Mouse (Mus musculus) kidney, postnatal 14 days (tissue): Measurements from ENCODE around the gene Map2k4.

ENCODE experiments used
- DNase-seq: peaks from one replicate; pipeline ENCODE4 v3.0.0; 2022; ENCODE audit warnings: mixed read lengths

The Map2k4 gene

DNA sequence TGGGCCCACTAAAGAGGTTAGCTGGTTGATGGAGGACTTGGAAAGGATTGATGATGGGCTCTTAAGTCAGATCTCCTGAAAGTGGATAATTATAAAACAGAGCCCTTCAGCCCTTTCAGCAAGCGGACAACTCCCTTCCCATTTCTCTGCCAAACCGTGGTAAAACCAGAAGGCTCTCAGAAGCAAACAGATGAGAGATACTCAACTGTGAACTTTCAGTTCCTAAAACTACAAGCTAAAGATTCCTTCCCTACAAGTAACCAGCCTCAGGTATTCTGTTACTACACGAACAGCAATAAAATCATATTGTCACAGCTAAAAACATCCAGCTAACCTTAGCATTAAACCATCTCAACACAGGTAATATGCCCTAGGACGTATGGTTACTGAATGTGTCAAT is 83.2 kb downstream of the Map2k4 start:
- DNase-seq = no peak

GRCm38 (mm10) chr11:65678824-65679402 is 109.2 kb downstream of the Map2k4 start:
- DNase-seq = peak; percentile 43

DNA sequence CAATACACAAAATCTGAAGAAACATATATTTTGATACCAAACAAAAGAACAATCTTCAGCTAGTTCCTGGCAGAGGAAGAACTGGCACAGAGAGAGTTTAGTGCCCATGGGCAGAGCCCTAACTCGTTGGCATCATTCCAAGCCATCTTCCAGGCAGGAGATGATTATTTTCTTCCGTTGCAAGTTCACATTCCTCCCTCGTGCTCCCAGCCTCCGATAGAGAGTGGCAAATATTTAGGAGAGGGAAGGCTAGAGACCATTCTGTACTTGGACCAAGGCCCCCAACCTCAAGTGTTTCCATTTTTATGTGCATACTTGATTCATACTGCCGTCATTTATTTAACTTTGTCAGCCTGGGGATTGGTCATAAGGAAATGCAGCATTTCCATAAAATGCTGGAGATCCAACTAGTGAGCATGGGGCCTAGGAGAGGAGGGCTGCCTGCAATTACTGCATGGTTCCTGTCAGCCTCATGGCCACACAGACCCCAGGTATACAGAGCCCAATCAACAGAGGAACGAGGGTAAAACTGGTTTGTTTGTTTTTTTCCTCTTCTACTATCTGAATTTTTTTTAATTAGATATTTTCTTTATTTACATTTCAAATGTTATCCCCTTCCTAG is 120.6 kb downstream of the Map2k4 start:
- no peak for DNase-seq

DNA sequence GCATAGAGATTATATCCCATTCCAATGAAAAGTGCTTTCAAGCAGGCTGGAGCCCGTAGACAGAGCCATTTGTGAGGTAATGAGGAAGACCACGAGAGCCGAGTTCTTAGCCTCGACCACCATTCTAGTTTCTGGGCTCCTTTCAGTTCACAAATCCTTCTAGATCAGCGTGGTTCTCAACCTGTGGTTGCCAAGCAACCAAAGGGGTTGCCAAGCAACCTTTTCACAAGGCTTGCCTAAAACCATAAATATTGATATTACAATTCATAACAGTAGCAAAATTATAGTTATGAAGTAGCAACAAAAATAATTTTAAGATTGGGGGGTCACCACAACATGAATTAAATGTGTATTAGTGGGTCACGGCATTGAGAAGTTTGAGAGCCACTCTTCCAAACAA is 123.2 kb downstream of the Map2k4 start:
- DNase-seq = no peak

DNA sequence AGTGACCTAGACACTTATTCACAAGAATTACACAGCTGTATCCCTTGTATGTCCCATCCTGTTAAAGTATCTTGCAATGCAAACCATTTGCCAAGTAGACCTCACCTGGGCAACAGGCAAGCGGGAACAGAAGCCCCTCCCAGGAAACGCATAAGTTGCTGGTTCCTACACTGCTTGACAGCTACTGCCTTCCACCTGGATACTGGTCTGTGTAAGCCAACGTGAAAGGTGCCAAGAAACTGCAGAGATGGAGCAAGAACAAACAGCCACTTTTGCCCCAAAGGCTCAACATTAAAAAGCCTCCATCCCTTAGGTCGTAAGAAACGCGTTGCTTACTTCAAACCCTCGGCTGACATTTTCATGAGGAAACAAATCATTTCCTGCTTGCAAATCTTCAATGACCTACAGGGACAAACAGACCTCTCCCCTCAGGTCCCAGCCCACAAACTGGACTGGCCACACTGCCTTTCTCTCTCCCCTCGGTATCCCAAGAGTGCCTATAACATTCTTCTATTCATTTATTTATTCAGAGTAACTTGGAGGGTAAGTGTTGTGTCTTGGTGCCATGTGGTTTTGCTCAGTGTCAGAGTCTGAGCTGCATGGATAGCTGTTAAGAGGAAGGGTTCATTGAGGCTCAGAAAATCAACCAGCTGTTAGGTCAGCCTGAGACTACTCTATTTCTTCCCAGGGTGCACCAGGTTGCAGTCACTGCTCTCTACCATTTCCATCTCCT is 126.1 kb downstream of the Map2k4 start:
- DNase-seq = peak; percentile 16

DNA sequence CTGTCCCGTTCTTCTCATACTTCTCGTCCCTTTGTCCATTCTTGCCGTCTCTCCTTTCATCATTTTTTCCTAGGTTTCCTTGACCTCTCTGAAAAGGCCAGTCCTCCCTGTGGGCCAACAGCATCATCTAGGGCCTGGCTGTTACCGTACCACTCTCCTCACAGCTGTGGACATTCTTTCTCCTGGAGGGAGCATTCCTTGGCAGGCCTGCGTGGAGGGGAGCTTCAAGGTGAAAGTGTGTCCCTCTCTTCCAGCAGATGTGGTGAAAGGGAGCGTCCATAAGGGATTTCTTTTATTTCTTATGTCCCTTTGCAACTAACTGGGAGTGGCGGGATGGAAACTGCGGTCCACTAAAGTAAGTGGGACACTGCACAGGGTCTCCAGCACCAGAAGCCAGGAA is 134.2 kb downstream of the Map2k4 start:
- no peak for DNase-seq

DNA sequence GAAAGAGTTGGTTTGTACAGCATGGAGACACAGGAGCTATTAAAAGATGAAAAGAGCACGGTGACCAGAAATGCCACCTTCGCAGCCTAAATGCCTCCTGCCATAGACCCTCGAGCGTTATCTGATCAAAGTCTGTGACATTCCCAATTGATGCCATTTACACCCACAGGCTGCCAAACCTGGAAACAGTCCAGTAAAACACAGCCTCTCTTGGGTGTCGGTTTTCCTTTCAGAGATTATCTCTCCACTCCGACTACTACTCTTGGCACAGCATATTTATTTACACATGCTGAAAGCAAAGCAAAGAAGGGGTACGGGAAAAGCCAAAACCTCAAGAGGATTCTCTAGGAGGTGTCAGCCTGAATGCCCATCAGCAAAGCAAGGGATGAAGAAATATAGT is 136.7 kb downstream of the Map2k4 start:
- no peak for DNase-seq

DNA sequence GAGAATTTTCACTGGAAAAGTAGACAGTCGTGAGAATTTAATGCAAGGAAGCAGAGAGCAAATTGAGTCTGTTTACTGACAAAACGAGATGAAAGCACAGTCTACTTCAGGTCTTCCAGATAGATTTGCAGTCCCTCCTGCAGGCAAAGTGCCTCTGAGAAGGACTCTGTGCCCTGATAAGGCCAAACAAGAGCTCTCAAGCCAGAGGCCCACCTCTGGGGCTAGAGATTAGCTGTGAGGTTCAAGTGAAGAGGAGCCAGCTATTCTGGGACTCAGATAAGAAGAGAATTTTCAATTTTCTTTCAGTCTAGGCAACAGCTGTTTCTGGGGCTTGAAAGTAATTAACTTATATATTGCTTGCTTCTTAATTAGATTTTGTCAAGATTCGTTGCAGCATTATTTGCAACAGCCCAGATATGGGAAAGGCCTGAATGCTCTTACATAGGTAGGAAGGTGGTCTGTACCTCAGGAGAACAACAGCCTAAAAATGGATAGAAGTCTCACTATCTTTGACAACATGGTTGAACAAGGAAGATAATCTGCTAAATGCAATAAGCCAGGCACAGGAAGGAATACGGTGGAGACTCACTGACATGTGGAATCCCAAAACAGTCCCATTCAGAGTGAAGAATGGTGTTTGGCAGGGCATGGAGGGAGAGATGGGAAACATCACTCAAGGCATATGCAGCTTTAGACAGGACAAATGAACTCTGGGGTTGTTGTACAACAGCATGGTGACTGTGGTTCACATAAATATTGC is 138.0 kb downstream of the Map2k4 start:
- no peak for DNase-seq

DNA sequence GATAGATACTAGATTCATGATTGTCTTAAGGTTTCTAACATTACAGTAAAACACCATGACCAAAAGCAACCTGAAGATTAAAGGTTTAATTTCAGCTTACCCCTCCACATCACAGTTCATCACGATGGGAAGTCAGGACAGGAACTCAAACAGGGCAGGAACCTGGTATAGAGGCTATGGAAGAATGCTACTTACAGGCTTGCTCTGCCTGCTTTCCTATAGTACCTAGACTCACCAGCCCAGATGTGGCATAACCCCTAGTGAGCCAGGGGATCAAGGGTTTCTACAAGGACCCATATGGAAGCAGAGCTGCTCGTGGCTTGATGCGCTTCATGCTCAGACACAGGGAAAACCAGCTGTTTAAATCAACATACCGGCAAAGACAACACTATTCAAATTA is 138.6 kb downstream of the Map2k4 start:
- DNase-seq = no peak

DNA sequence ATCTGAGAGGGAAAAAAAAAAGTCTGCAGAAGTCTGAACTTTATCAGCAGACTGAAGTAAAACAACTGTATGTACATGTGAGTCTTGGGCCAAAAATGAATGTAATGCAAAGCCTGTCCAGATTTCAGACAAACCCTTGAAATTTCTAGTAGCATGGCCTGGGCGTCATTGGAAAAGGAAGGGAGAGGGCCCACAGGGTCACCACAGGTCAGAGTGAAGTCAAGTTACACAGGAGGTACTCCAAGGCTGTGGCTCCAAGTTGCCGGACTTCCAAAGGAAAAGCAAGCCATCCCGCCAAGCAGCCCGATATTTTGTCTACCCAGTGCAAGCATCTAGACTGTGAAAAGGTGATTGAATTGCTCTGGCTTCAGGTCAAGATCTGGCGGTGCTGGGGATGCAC is 141.8 kb downstream of the Map2k4 start:
- peak; percentile 5 for DNase-seq

- DNase-seq = no peak
Measured at GRCm38 (mm10) chr11:65644539-65644938, 143.6 kb downstream of the Map2k4 start.

- no peak for DNase-seq
Measured at GRCm38 (mm10) chr11:65640261-65640660, 147.8 kb downstream of the Map2k4 start.
